Mouse (Mus musculus) bone marrow macrophage, adult 2 months (primary cell): Measurements from ENCODE around the gene Pilra. TPM values are rescaled to one million over a fixed set of nuclear protein-coding genes. Genes with fewer than 3 reads are reported as not detected.

Experiments
- H3K27ac ChIP-seq: 2 replicates; pipeline ENCODE4 v1.5.1; 2012; ENCODE audit warnings: low read depth, low read length; ENCODE audit not compliant: insufficient read depth
- H3K4me1 ChIP-seq: 2 replicates; pipeline ENCODE4 v1.6.1; 2012; ENCODE audit warnings: low read length; ENCODE audit not compliant: control insufficient read depth, insufficient read depth
- H3K4me3 ChIP-seq: 2 replicates; pipeline ENCODE4 v1.5.1; 2012; ENCODE audit warnings: mild to moderate bottlenecking, low read length, moderate library complexity; ENCODE audit not compliant: insufficient read depth
- CTCF ChIP-seq: IDR thresholded peaks from 2 replicates; pipeline ENCODE4 v1.5.1; 2012; ENCODE audit warnings: low read depth, mild to moderate bottlenecking, low read length, moderate library complexity
- POLR2A ChIP-seq: IDR thresholded peaks from 2 replicates; pipeline ENCODE4 v1.6.1; 2012; ENCODE audit warnings: mild to moderate bottlenecking, low read depth, low read length, borderline replicate concordance
- polyA plus RNA-seq: library from polyadenylated mRNA; stranded (reverse); fragments of >200 nt; gene quantifications from 2 replicates; pipeline ENCODE4 v1.2.4, GENCODE M21; 2012; ENCODE audit not compliant: missing spikeins, insufficient read depth, insufficient read length

Pilra gene
- polyA plus RNA-seq, 1 experiment: 16.8 TPM

- H3K27ac ChIP-seq: peak overlapping the region; percentile 43
- peaks cover 26% of the 10 kb centered on the region for H3K4me1 ChIP-seq
- peak overlapping the region; percentile 91 for H3K4me3 ChIP-seq
- TF ChIP-seq POLR2A (no peak), CTCF (no peak)
Observed at GRCm38 (mm10) chr5:137779053-137779933, 56.8 kb downstream of the Pilra start.

GRCm38 (mm10) chr5:137778635-137779034 is 57.4 kb downstream of the Pilra start, which contains the start of gene Ppp1r35:
Gene Ppp1r35, plus strand, starts transcription at chr5:137778849.
- peak within 1 kb of the TSS; percentile 91 for H3K4me3 ChIP-seq
- TF ChIP-seq CTCF (no peak), POLR2A (no peak)
- H3K27ac ChIP-seq: peak within 1 kb of the TSS; percentile 43
- peaks cover 20% of the 10 kb centered on the region for H3K4me1 ChIP-seq

- no peak overlapping the region for H3K4me3 ChIP-seq
- peaks cover 20% of the 10 kb centered on the region for H3K4me1 ChIP-seq
- H3K27ac ChIP-seq: no peak overlapping the region
- TF ChIP-seq CTCF: no peak
- no peak for TF ChIP-seq POLR2A
Observed at GRCm38 (mm10) chr5:137777267-137777845, 58.7 kb downstream of the Pilra start.

- TF ChIP-seq POLR2A (no peak), CTCF (no peak)
- H3K4me1 ChIP-seq: peaks cover 20% of the 10 kb centered on the region
- no peak overlapping the region for H3K27ac ChIP-seq
- H3K4me3 ChIP-seq: no peak overlapping the region
Observed at GRCm38 (mm10) chr5:137776408-137776918, 59.6 kb downstream of the Pilra start.

- TF ChIP-seq CTCF: no peak
- no peak for TF ChIP-seq POLR2A
- Histone ChIP-seq H3K4me1 (peaks cover 20% of the 10 kb centered on the region), H3K4me3 (no peak overlapping the region), H3K27ac (no peak overlapping the region)
Observed at GRCm38 (mm10) chr5:137775587-137776290, 60.3 kb downstream of the Pilra start.

- Histone ChIP-seq H3K27ac (no peak overlapping the region), H3K4me3 (no peak overlapping the region), H3K4me1 (peaks cover 16% of the 10 kb centered on the region)
- TF ChIP-seq CTCF: no peak
- no peak for TF ChIP-seq POLR2A
Observed at GRCm38 (mm10) chr5:137772755-137773154, 63.3 kb downstream of the Pilra start.

Other genes starting within 250 kb of the Pilra start
- gene Mospd3, start 235.2 kb downstream of the Pilra start, polyA plus RNA-seq: 64.0 and 69.9 TPM in 2 replicates
- 3.2 and 5.0 TPM in 2 replicates for gene Pcolce, start 222.5 kb downstream of the Pilra start, polyA plus RNA-seq
- gene Fbxo24, start 207.3 kb downstream of the Pilra start, polyA plus RNA-seq: not detected in 2 replicates
- gene Lrch4, start 207.2 kb downstream of the Pilra start, polyA plus RNA-seq: 209 and 221 TPM in 2 replicates
- 37.5 and 42.1 TPM in 2 replicates for gene Gm20605, start 207.1 kb downstream of the Pilra start, polyA plus RNA-seq
- gene Sap25, start 194.9 kb downstream of the Pilra start, polyA plus RNA-seq: 107 and 128 TPM in 2 replicates
- not detected in 2 replicates for gene Irs3, start 190.6 kb downstream of the Pilra start, polyA plus RNA-seq
- gene Agfg2, start 151.6 kb downstream of the Pilra start, polyA plus RNA-seq: 18.1 and 22.5 TPM in 2 replicates
- gene Nyap1, start 94.7 kb downstream of the Pilra start, polyA plus RNA-seq: 1.5 and 1.9 TPM in 2 replicates
- 179 and 198 TPM in 2 replicates for gene Tsc22d4, start 90.6 kb downstream of the Pilra start, polyA plus RNA-seq
- gene Ppp1r35, start 57.4 kb downstream of the Pilra start, polyA plus RNA-seq: 28.3 and 36.2 TPM in 2 replicates
- 31.3 and 35.4 TPM in 2 replicates for gene Mepce, start 48.6 kb downstream of the Pilra start, polyA plus RNA-seq
- 6.1 TPM in 2 replicates for gene Zcwpw1, start 48.5 kb downstream of the Pilra start, polyA plus RNA-seq
- 15.2 and 19.7 TPM in 2 replicates for gene Pilrb1, start 21.8 kb upstream of the Pilra start, polyA plus RNA-seq
- 37.4 and 42.3 TPM in 2 replicates for gene Pilrb2, start 35.5 kb upstream of the Pilra start, polyA plus RNA-seq
- not detected in 2 replicates for gene Cyp3a13, start 85.3 kb upstream of the Pilra start, polyA plus RNA-seq
- not detected in 2 replicates for gene Gjc3, start 126.8 kb upstream of the Pilra start, polyA plus RNA-seq
- gene Azgp1, start 145.2 kb upstream of the Pilra start, polyA plus RNA-seq: not detected in 2 replicates
- gene Smok3a, start 185.0 kb upstream of the Pilra start, polyA plus RNA-seq: not detected in 2 replicates
- not detected in 2 replicates for gene Smok3b, start 185.1 kb upstream of the Pilra start, polyA plus RNA-seq
- not detected in 2 replicates for gene Smok3c, start 216.9 kb upstream of the Pilra start, polyA plus RNA-seq
- gene Zkscan1, start 248.8 kb upstream of the Pilra start, polyA plus RNA-seq: 10.5 and 12.0 TPM in 2 replicates